Mouse (Mus musculus) erythroblast, adult 5-6 weeks (primary cell): Measurements from ENCODE around the gene Vmn1r83. TPM values are rescaled to one million over a fixed set of nuclear protein-coding genes. Genes with fewer than 3 reads are reported as not detected.

Experiments used
- ATAC-seq: replicated peaks from 2 replicates; pipeline ENCODE4 v1.8.0; 2016; ENCODE audit warnings: moderate number of reproducible peaks, mild to moderate bottlenecking, moderate TSS enrichment, inconsistent platforms; ENCODE audit not compliant: poor library complexity, low FRiP score, severe bottlenecking
- total RNA-seq, 2 experiments: library from RNA; stranded (forward) in 1 of 2; stranded (reverse) in 1 of 2; fragments of 150-400 nt in 1 of 2; fragments of 200-764, 138-1000 nt in 1 of 2; gene quantifications; 2 replicates each; pipeline versions ENCODE4 v1.2.3 to v1.2.4; 2015 to 2017; ENCODE audit warnings: low replicate concordance in 2 of 2

Vmn1r83 gene
- not detected in 2 replicates for total RNA-seq (2015; ENCODE audit: low replicate concordance)
- not detected in 2 replicates for total RNA-seq (2017; ENCODE audit: low replicate concordance)

DNA sequence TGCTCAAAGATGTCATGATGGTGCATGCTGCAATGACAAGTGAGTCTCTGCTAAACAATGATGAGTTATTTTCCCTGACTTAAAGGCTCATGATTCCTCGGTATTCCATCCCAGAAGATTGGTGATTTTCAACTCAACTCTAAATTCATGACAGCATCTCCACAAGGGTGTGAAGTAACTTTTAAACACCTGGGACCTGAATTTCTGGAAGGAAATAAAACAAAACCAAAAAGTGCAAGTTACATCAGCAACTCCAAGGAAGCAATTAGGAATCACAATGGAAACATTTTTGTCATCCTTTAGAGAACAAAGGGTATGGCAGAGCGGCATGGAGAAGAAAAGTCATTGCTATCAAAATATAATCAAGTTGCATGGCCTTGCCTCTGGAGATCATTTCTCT, at the start of gene Vmn1r83:
Gene Vmn1r83, minus strand, starts transcription at position 101 of the 400 bp plus-strand sequence.
- no peak for ATAC-seq

DNA sequence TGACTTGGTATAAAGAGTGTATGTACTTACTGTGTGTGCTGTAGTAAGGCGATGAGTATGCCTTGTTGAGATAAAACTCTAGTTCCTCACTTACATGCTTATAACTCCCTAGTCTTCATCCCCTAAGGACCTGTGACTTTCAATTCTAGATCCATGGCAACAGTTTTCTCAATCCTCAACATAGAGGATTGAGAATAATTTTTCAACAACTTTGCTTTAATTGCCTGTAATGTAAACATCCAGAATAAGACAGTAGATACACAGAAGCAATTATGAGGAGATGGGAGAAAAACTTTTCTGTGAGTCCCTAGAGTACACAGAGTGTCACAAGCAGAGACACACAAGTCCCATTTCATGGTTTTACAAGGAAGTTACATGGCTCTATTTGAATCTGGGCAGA, 39.9 kb upstream of the Vmn1r83 start, which contains the start of gene Vmn1r84:
Gene Vmn1r84, minus strand, starts transcription at position 101 of the 400 bp plus-strand sequence.
- no peak for ATAC-seq

DNA sequence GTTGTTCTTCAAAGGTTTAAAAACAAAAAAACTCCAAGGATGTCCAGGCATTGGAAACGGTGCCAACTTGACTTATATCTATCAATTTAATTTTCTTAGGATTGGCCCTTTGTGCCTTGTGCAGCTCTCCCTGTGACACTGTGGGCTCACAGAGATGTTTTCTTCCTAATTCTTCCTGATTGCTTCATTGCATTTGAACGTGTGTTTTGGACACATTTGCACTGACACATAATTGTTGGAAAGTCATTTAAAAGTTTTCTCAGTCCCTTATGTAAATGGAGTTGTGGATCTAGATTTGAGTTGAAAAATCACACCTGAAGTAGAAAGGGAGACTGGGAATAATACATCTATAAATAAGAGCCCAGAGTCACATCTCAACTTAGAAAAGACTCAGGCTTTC, 29.2 kb downstream of the Vmn1r83 start, which contains the start of gene Vmn1r82:
Gene Vmn1r82, plus strand, starts transcription at position 301 of the 400 bp plus-strand sequence.
- no peak for ATAC-seq

Other genes starting within 250 kb of the Vmn1r83 start
- 0.21 TPM in 1 of 2 replicates, not detected in the other for gene Vmn1r78, start 179.2 kb downstream of the Vmn1r83 start, total RNA-seq (2015; ENCODE audit: low replicate concordance)
- not detected in 2 replicates for gene Vmn1r78, start 179.2 kb downstream of the Vmn1r83 start, total RNA-seq (2017; ENCODE audit: low replicate concordance)
- not detected in 2 replicates for gene Vmn1r79, start 158.2 kb downstream of the Vmn1r83 start, total RNA-seq (2015; ENCODE audit: low replicate concordance)
- not detected in 2 replicates for gene Vmn1r79, start 158.2 kb downstream of the Vmn1r83 start, total RNA-seq (2017; ENCODE audit: low replicate concordance)
- not detected in 2 replicates for gene Vmn1r80, start 140.2 kb downstream of the Vmn1r83 start, total RNA-seq (2015; ENCODE audit: low replicate concordance)
- gene Vmn1r80, start 140.2 kb downstream of the Vmn1r83 start, total RNA-seq (2017; ENCODE audit: low replicate concordance): 0.28 TPM in 1 of 2 replicates, not detected in the other
- gene Vmn1r81, start 61.2 kb downstream of the Vmn1r83 start, total RNA-seq (2015; ENCODE audit: low replicate concordance): not detected in 2 replicates
- gene Vmn1r81, start 61.2 kb downstream of the Vmn1r83 start, total RNA-seq (2017; ENCODE audit: low replicate concordance): 0.14 and 0.17 TPM in 2 replicates
- gene Vmn1r82, start 29.1 kb downstream of the Vmn1r83 start, total RNA-seq (2015; ENCODE audit: low replicate concordance): not detected in 2 replicates
- not detected in 2 replicates for gene Vmn1r82, start 29.1 kb downstream of the Vmn1r83 start, total RNA-seq (2017; ENCODE audit: low replicate concordance)
- gene Vmn1r84, start 39.8 kb upstream of the Vmn1r83 start, total RNA-seq (2015; ENCODE audit: low replicate concordance): not detected in 2 replicates
- gene Vmn1r84, start 39.8 kb upstream of the Vmn1r83 start, total RNA-seq (2017; ENCODE audit: low replicate concordance): not detected in 2 replicates
- not detected in 2 replicates for gene Zfp551, start 93.3 kb upstream of the Vmn1r83 start, total RNA-seq (2015; ENCODE audit: low replicate concordance)
- not detected in 2 replicates for gene Zfp551, start 93.3 kb upstream of the Vmn1r83 start, total RNA-seq (2017; ENCODE audit: low replicate concordance)
- gene Zfp606, start 148.8 kb upstream of the Vmn1r83 start, total RNA-seq (2015; ENCODE audit: low replicate concordance): 0.19 and 4.4 TPM in 2 replicates
- 1.4 and 2.6 TPM in 2 replicates for gene Zfp606, start 148.8 kb upstream of the Vmn1r83 start, total RNA-seq (2017; ENCODE audit: low replicate concordance)
- gene 2900092C05Rik, start 183.0 kb upstream of the Vmn1r83 start, total RNA-seq (2015; ENCODE audit: low replicate concordance): not detected in 2 replicates
- gene 2900092C05Rik, start 183.0 kb upstream of the Vmn1r83 start, total RNA-seq (2017; ENCODE audit: low replicate concordance): not detected in 2 replicates